Mouse (Mus musculus) neural tube, embryonic 11.5 days (tissue): ENCODE results near the gene Ldhal6b. TPM values are rescaled to one million over a fixed set of nuclear protein-coding genes. Genes with fewer than 3 reads are reported as not detected.

Source experiments
- microRNA-seq: library from miRNA; unstranded; fragments of <30 nt; microRNA quantifications from one replicate; pipeline ENCODE4, GENCODE M21; 2016
- polyA plus RNA-seq: library from polyadenylated mRNA; unstranded; fragments of >200 nt; fragmentation: Nextera tagmentation; extraction: Ambion mirVana; gene quantifications from 2 replicates; pipeline ENCODE4 v1.2.1, GENCODE M21; 2014

Ldhal6b gene
- polyA plus RNA-seq, 1 experiment from 2014 or later: not detected

Small RNA genes lying within 50 kb of the gene (microRNA-seq; reads per million reads assigned to microRNA genes)
- not detected for gene Gm22475

Other genes with a start within 250 kb of the Ldhal6b start
- 118 and 139 TPM in 2 replicates for gene Tmem242, start 21.5 kb upstream of the Ldhal6b start, polyA plus RNA-seq
- 2.6 and 3.3 TPM in 2 replicates for gene Zdhhc14, start 73.8 kb upstream of the Ldhal6b start, polyA plus RNA-seq